Mouse (Mus musculus): ENCODE measurements around the gene Trp53i13. TPM values are rescaled to one million over a fixed set of nuclear protein-coding genes. Genes with fewer than 3 reads are reported as not detected.

Trp53i13 gene
- polyA plus RNA-seq, 1 experiment from 2014 or later = 16.3 TPM

DNA sequence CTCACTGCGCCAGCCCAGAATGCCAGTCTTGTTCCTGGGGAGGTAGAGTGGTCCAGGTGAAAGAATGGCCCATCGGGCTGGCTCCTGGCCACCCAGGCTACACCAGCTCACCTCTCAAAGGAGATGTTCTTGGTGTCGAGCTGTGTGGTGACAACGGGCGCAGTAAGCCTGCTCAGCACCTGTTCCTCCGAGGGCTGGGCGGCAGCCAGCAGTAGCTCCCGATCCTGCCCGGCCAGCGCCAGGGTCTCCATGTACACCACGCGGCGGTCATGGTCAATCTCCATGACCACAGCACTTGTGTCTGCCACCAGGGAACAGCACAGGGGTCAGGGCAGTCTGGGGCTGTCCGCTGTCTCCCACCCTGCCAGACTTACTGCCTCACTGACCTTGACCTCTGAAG is 39.6 kb downstream of the Trp53i13 start:
- Histone ChIP-seq H3K27ac (ENCODE audit: low read depth, low read length) (no peak overlapping the region), H3K4me1 (ENCODE audit: control insufficient read depth, insufficient read depth, low read length) (no peaks in the 10 kb centered on the region), H3K4me3 (ENCODE audit: low read depth, low read length) (no peak overlapping the region), H3K9ac (ENCODE audit: low read length) (no peak overlapping the region), H3K27me3 (replicated peaks; ENCODE audit: control insufficient read depth, insufficient read depth, low read length) (no peaks in the 10 kb centered on the region), H3K4me2 (ENCODE audit: low read length) (no peak overlapping the region), H3K9me3 (replicated peaks; ENCODE audit: control insufficient read depth, low read length) (no peaks in the 10 kb centered on the region), H3K36me3 (ENCODE audit: control insufficient read depth, insufficient read depth, low read length) (peaks cover 54% of the 10 kb centered on the region)
- WGBS = 93% methylated on average over 14 of the region's 14 CpGs
- DNase-seq (ENCODE audit: low spot score) = no peak
- ATAC-seq = no peak

DNA sequence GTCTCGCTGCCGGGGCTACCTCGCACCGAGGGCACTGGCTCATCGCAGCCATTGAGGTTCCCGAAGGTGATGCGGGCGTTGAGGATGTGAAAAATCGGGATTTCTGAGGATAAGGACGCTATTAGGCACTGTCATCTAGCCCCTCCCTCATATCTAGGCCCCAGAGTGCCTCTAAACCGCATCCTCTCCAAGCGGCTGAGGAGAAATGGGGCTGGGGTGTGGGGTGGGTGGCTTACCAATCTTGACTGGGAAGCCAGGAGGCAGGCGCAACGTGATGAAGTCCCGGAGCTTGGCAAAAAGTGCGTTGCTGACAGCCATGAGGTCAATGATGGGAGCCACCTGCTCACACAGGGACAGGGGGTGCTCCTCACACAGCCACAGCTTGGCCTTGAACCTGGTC is 43.0 kb downstream of the Trp53i13 start:
- ATAC-seq = no peak
- Histone ChIP-seq H3K4me2 (ENCODE audit: low read length) (no peak overlapping the region), H3K27ac (ENCODE audit: low read depth, low read length) (no peak overlapping the region), H3K9me3 (replicated peaks; ENCODE audit: control insufficient read depth, low read length) (no peaks in the 10 kb centered on the region), H3K4me3 (ENCODE audit: low read depth, low read length) (no peak overlapping the region), H3K27me3 (replicated peaks; ENCODE audit: control insufficient read depth, insufficient read depth, low read length) (no peaks in the 10 kb centered on the region), H3K9ac (ENCODE audit: low read length) (no peak overlapping the region), H3K4me1 (ENCODE audit: control insufficient read depth, insufficient read depth, low read length) (no peaks in the 10 kb centered on the region), H3K36me3 (ENCODE audit: control insufficient read depth, insufficient read depth, low read length) (peaks cover 62% of the 10 kb centered on the region)
- WGBS = 93% methylated on average over 16 of the region's 16 CpGs
- DNase-seq (ENCODE audit: low spot score) = no peak

DNA sequence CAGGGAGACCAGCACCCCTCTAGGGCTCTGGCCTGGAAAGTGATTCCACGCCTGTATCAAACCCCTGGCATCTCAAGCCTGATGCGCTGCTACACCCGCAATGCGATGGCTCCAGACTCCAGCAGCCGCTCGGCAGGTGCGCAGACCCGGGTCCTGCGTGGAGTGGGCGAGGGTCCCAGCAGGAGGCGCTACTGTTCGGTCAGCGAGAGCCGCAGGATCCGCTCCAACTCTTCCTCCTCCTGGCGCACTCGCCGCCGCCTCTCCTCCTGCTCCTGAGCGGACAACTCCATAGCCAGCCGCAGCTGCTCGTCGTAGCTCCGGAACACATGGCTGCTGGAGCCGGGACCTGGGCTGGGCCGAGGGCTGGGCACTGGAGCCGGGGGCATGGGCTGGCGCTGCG is 44.4 kb downstream of the Trp53i13 start:
- Histone ChIP-seq H3K36me3 (ENCODE audit: control insufficient read depth, insufficient read depth, low read length) (peaks cover 53% of the 10 kb centered on the region), H3K9ac (ENCODE audit: low read length) (no peak overlapping the region), H3K9me3 (replicated peaks; ENCODE audit: control insufficient read depth, low read length) (no peaks in the 10 kb centered on the region), H3K27ac (ENCODE audit: low read depth, low read length) (no peak overlapping the region), H3K4me2 (ENCODE audit: low read length) (no peak overlapping the region), H3K27me3 (replicated peaks; ENCODE audit: control insufficient read depth, insufficient read depth, low read length) (peaks cover 7% of the 10 kb centered on the region), H3K4me3 (ENCODE audit: low read depth, low read length) (no peak overlapping the region), H3K4me1 (ENCODE audit: control insufficient read depth, insufficient read depth, low read length) (no peaks in the 10 kb centered on the region)
- WGBS = 77% methylated on average over 29 of the region's 29 CpGs
- DNase-seq (ENCODE audit: low spot score) (no peak), ATAC-seq (no peak)

DNA sequence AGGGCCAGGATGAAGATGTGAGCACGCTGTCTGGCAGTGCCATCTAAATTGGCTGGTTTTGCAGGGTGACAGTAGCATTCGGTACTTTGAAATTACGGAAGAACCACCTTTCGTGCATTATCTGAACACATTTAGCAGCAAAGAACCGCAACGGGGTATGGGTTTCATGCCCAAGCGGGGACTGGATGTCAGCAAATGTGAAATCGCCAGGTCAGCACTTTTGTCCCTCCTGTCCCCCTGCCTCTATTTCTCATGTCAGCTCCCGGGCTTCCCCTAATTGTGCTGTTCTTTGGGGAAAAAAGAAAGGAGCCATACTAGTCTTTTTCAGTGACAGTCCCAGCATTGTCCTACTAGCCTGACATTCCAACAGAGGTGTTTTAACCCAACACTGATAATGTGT is 47.4 kb downstream of the Trp53i13 start:
- H3K27me3 ChIP-seq (replicated peaks; ENCODE audit: control insufficient read depth, insufficient read depth, low read length) = peaks cover 18% of the 10 kb centered on the region
- no peak overlapping the region for H3K27ac ChIP-seq (ENCODE audit: low read depth, low read length)
- no peaks in the 10 kb centered on the region for H3K4me1 ChIP-seq (ENCODE audit: control insufficient read depth, insufficient read depth, low read length)
- peaks cover 30% of the 10 kb centered on the region for H3K36me3 ChIP-seq (ENCODE audit: control insufficient read depth, insufficient read depth, low read length)
- ATAC-seq = no peak
- DNase-seq (ENCODE audit: low spot score) = no peak
- H3K4me3 ChIP-seq (ENCODE audit: low read depth, low read length) = no peak overlapping the region
- no peak overlapping the region for H3K4me2 ChIP-seq (ENCODE audit: low read length)
- no peak overlapping the region for H3K9ac ChIP-seq (ENCODE audit: low read length)
- H3K9me3 ChIP-seq (replicated peaks; ENCODE audit: control insufficient read depth, low read length) = no peaks in the 10 kb centered on the region
- WGBS = 78% methylated on average over 9 of the region's 9 CpGs

DNA sequence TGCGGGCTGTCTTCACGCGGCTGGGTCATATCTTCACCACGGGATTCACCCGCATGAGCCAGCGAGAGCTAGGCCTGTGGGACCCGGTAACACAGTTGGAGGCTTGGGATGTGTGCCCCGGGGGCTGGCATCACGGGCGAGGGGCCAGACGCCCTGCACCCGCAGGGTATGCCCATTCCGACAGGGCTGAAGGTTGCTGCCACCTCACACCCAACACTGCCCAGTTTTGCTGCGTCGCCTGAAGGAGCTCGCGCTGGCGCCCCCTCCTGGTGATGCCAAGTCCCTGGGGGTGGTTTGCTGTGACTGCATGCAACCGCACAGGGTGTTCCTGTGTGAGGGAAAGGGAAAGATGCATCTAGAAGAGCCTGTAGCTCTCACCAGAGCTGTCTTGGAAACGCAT is 48.0 kb downstream of the Trp53i13 start:
- Histone ChIP-seq H3K4me2 (ENCODE audit: low read length) (0 out of 2 replicates have a peak overlapping the region, but pooled peaks have one; percentile 7), H3K4me1 (ENCODE audit: control insufficient read depth, insufficient read depth, low read length) (peaks cover 1% of the 10 kb centered on the region), H3K9me3 (replicated peaks; ENCODE audit: control insufficient read depth, low read length) (no peaks in the 10 kb centered on the region), H3K27me3 (replicated peaks; ENCODE audit: control insufficient read depth, insufficient read depth, low read length) (peaks cover 22% of the 10 kb centered on the region), H3K27ac (ENCODE audit: low read depth, low read length) (no peak overlapping the region), H3K36me3 (ENCODE audit: control insufficient read depth, insufficient read depth, low read length) (peaks cover 24% of the 10 kb centered on the region), H3K4me3 (ENCODE audit: low read depth, low read length) (no peak overlapping the region), H3K9ac (ENCODE audit: low read length) (no peak overlapping the region)
- 0 out of 2 replicates have a peak, but pooled peaks have one; percentile 50 for ATAC-seq
- WGBS = 14% methylated on average over 20 of the region's 20 CpGs
- DNase-seq (ENCODE audit: low spot score) = peak; percentile 76

DNA sequence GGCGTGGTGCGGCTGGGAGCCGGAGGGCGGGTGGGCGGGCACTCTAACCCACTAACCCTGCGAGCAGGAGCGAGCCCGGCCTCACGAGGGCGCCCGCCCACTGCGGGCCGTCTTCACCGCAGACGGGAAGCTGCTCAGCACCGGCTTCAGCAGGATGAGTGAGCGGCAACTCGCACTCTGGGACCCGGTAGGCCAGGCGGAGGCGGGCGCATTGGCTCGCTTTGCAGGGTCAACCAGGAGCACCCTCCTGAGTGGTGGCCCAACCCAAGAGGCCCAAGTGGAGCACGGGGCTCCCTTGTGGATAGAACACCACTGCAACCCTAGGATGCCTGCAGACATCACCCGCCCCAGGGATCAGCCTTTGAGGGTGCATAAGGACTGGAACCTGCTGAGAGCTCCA is 48.6 kb downstream of the Trp53i13 start:
- H3K36me3 ChIP-seq (ENCODE audit: control insufficient read depth, insufficient read depth, low read length) = peaks cover 18% of the 10 kb centered on the region
- no peak overlapping the region for H3K27ac ChIP-seq (ENCODE audit: low read depth, low read length)
- peaks cover 28% of the 10 kb centered on the region for H3K27me3 ChIP-seq (replicated peaks; ENCODE audit: control insufficient read depth, insufficient read depth, low read length)
- DNase-seq (ENCODE audit: low spot score) (no peak), ATAC-seq (0 out of 2 replicates have a peak, but pooled peaks have one; percentile 16)
- no peak overlapping the region for H3K4me3 ChIP-seq (ENCODE audit: low read depth, low read length)
- H3K4me2 ChIP-seq (ENCODE audit: low read length) = no peak overlapping the region
- H3K9ac ChIP-seq (ENCODE audit: low read length) = no peak overlapping the region
- WGBS = 5% methylated on average over 25 of the region's 25 CpGs
- no peaks in the 10 kb centered on the region for H3K9me3 ChIP-seq (replicated peaks; ENCODE audit: control insufficient read depth, low read length)
- H3K4me1 ChIP-seq (ENCODE audit: control insufficient read depth, insufficient read depth, low read length) = peaks cover 7% of the 10 kb centered on the region

DNA sequence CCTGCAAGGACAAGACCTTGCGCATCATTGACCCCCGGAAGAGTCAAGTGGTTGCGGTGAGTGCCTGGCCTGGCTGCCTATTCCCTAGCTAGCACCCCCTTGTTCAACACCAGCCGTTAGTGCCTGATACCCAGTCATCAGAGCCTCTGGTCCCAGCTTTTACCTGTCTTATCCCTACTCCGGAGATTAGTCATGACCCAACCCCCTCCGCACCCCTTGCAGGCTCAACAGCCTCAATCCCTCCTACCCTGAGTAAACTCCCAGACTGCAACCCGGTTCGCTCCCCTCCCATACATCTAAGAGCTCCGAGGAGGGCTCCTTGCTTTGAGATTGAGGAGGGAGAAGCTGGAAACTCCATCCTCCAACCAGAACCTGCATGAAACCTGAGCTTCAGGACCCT is 49.2 kb downstream of the Trp53i13 start:
- 39% methylated on average over 9 of the region's 9 CpGs for WGBS
- Histone ChIP-seq H3K27ac (ENCODE audit: low read depth, low read length) (no peak overlapping the region), H3K4me3 (ENCODE audit: low read depth, low read length) (no peak overlapping the region), H3K4me2 (ENCODE audit: low read length) (no peak overlapping the region), H3K9ac (ENCODE audit: low read length) (no peak overlapping the region), H3K9me3 (replicated peaks; ENCODE audit: control insufficient read depth, low read length) (no peaks in the 10 kb centered on the region), H3K27me3 (replicated peaks; ENCODE audit: control insufficient read depth, insufficient read depth, low read length) (peaks cover 30% of the 10 kb centered on the region), H3K4me1 (ENCODE audit: control insufficient read depth, insufficient read depth, low read length) (peaks cover 11% of the 10 kb centered on the region), H3K36me3 (ENCODE audit: control insufficient read depth, insufficient read depth, low read length) (peaks cover 11% of the 10 kb centered on the region)
- ATAC-seq (no peak), DNase-seq (ENCODE audit: low spot score) (no peak)

DNA sequence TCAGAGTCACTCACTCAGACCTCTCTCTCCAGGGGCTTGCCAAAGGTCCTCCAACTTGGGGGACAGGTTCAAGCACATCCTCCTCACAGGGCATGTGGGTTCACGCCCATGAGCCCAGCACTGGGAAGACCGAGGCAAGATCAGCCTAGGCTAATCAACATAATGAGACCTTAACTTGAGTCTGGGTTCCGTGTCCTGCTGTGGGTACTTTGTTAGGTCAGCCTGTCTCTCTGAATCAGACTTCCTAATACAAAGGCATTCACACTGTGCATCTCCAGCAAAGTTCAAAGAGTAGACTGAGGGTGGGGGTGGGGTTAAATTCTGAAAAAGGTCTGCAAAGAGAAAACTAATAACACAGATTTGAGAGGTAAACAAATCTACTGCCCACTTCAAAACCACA is 50.7 kb downstream of the Trp53i13 start:
- no peak for DNase-seq (ENCODE audit: low spot score)
- Histone ChIP-seq H3K9ac (ENCODE audit: low read length) (no peak overlapping the region), H3K4me1 (ENCODE audit: control insufficient read depth, insufficient read depth, low read length) (peaks cover 11% of the 10 kb centered on the region), H3K9me3 (replicated peaks; ENCODE audit: control insufficient read depth, low read length) (no peaks in the 10 kb centered on the region), H3K4me3 (ENCODE audit: low read depth, low read length) (no peak overlapping the region), H3K36me3 (ENCODE audit: control insufficient read depth, insufficient read depth, low read length) (no peaks in the 10 kb centered on the region), H3K4me2 (ENCODE audit: low read length) (no peak overlapping the region), H3K27ac (ENCODE audit: low read depth, low read length) (no peak overlapping the region), H3K27me3 (replicated peaks; ENCODE audit: control insufficient read depth, insufficient read depth, low read length) (peaks cover 30% of the 10 kb centered on the region)
- ATAC-seq = no peak
- WGBS = 31% methylated on average over 3 of the region's 3 CpGs

DNA sequence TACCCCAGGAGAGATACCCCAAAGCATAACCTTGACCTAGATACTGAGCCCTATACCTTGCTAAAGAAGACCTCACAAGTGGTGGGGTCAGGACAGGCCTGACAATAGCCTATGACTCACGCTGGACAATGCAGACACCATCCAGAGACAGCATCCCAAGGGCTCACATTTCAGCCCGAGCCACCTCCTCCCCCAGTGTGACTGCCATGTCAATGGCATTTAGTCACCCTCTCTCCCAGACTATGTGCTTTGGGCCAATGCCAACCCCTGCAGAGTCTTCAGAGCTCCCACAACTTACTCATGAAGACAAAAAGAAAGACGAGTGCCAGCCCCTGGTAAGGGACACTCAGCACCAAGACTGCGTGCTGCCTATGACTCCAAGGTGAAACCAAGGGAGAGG is 51.1 kb downstream of the Trp53i13 start:
- Histone ChIP-seq H3K36me3 (ENCODE audit: control insufficient read depth, insufficient read depth, low read length) (no peaks in the 10 kb centered on the region), H3K9me3 (replicated peaks; ENCODE audit: control insufficient read depth, low read length) (no peaks in the 10 kb centered on the region), H3K27me3 (replicated peaks; ENCODE audit: control insufficient read depth, insufficient read depth, low read length) (peaks cover 30% of the 10 kb centered on the region), H3K4me1 (ENCODE audit: control insufficient read depth, insufficient read depth, low read length) (peaks cover 11% of the 10 kb centered on the region), H3K4me2 (ENCODE audit: low read length) (no peak overlapping the region), H3K27ac (ENCODE audit: low read depth, low read length) (no peak overlapping the region), H3K9ac (ENCODE audit: low read length) (no peak overlapping the region), H3K4me3 (ENCODE audit: low read depth, low read length) (no peak overlapping the region)
- 60% methylated on average over 4 of the region's 4 CpGs for WGBS
- DNase-seq (ENCODE audit: low spot score) = no peak
- no peak for ATAC-seq
